Mouse (Mus musculus): ENCODE results near the gene Atp8b4.

- no peak for TF ChIP-seq POLR2A (IDR thresholded peaks at IDR 0.05; ENCODE audit: insufficient read depth, low read depth, low read length)
- no peak for TF ChIP-seq CTCF (IDR thresholded peaks at IDR 0.05)
- TF ChIP-seq EP300 (IDR thresholded peaks at IDR 0.05; ENCODE audit: insufficient read depth, low read depth, low read length) = no peak
Measured at GRCm38 (mm10) chr2:126331794-126332193, 168.7 kb downstream of the Atp8b4 start.
